Mouse (Mus musculus): ENCODE measurements around the gene Peli1. TPM values are rescaled to one million over a fixed set of nuclear protein-coding genes. Genes with fewer than 3 reads are reported as not detected.
"Not testable (repeated sequence)": the region's sequence is repeated elsewhere in the genome, so short reads cannot be mapped to it uniquely, and the experiment has no call there.

The Peli1 gene
- polyA plus RNA-seq, 1 experiment from 2014 or later, result 57.6 TPM

- not testable (repeated sequence) for H3K4me1 ChIP-seq (ENCODE audit: control insufficient read depth, insufficient read depth, low read length); H3K36me3 ChIP-seq (ENCODE audit: control insufficient read depth, insufficient read depth, low read length); ATAC-seq; H3K4me2 ChIP-seq (ENCODE audit: low read length); H3K9ac ChIP-seq (ENCODE audit: low read depth, low read length); H3K27ac ChIP-seq (ENCODE audit: low read length); H3K27me3 ChIP-seq (ENCODE audit: control insufficient read depth, insufficient read depth, low read depth, low read length); H3K9me3 ChIP-seq (replicated peaks; ENCODE audit: control insufficient read depth, low read length, poor library complexity, severe bottlenecking); H3K4me3 ChIP-seq (ENCODE audit: low read depth, low read length)
- 92% methylated on average over 8 of the region's 9 CpGs for WGBS
Observed at GRCm38 (mm10) chr11:21179873-21180272, 88.8 kb downstream of the Peli1 start.

DNA sequence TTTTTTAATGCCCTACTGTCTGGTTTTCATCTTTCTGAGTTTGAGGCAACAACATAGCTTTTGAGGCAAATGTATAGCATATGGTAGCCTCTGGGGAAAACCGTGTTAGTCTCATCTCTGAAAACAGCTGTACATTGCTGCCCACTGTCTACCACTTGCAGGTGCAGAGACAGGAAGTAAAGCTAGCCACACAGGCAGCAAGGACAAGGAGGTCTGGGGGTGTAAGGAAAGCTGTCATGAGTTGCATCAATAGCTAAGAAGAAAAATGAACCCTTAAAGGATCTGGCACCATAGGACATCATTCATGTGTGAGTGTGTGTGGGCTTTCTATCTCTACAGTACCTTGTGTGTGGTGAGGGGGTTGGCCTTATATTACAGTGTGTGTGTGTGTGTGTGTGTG lies 89.6 kb downstream of the Peli1 start:
- WGBS, result 81% methylated on average over 1 of the region's 1 CpGs

DNA sequence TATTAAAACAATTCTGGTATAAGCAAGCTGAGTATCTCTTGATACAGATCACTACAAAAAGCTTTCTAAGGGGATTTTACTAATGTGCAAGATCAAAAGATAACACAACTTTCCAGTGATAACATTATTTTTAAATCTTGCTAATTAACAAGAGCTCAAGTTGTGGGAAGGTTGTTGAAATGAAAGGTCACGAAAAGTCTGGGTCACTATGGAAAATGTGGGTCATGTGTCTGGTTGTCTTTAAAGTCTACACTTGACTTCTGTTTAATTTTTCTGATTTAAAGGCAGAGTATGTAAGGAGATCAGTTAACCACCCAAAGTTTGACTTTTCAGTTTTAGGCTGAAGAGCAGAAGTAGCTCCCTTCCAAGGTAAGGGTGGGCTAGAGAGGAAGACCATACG lies 90.5 kb downstream of the Peli1 start:
- 91% methylated on average over 2 of the region's 2 CpGs for WGBS
- Histone ChIP-seq H3K9me3 (replicated peaks; ENCODE audit: control insufficient read depth, low read length, poor library complexity, severe bottlenecking) (no peaks in the 10 kb centered on the region), H3K27me3 (ENCODE audit: control insufficient read depth, insufficient read depth, low read depth, low read length) (no peaks in the 10 kb centered on the region), H3K9ac (ENCODE audit: low read depth, low read length) (no peak overlapping the region), H3K4me2 (ENCODE audit: low read length) (no peak overlapping the region), H3K27ac (ENCODE audit: low read length) (no peak overlapping the region), H3K4me3 (ENCODE audit: low read depth, low read length) (no peak overlapping the region), H3K36me3 (ENCODE audit: control insufficient read depth, insufficient read depth, low read length) (no peaks in the 10 kb centered on the region), H3K4me1 (ENCODE audit: control insufficient read depth, insufficient read depth, low read length) (no peaks in the 10 kb centered on the region)
- ATAC-seq, result no peak

More for the DNA sequence above, 89.6 kb downstream of the Peli1 start:
- H3K4me3 ChIP-seq (ENCODE audit: low read depth, low read length), result no peak overlapping the region
- H3K36me3 ChIP-seq (ENCODE audit: control insufficient read depth, insufficient read depth, low read length), result no peaks in the 10 kb centered on the region
- H3K4me1 ChIP-seq (ENCODE audit: control insufficient read depth, insufficient read depth, low read length), result no peaks in the 10 kb centered on the region
- ATAC-seq, result no peak
- H3K9me3 ChIP-seq (replicated peaks; ENCODE audit: control insufficient read depth, low read length, poor library complexity, severe bottlenecking), result no peaks in the 10 kb centered on the region
- H3K27me3 ChIP-seq (ENCODE audit: control insufficient read depth, insufficient read depth, low read depth, low read length), result no peaks in the 10 kb centered on the region
- H3K4me2 ChIP-seq (ENCODE audit: low read length), result no peak overlapping the region
- no peak overlapping the region for H3K27ac ChIP-seq (ENCODE audit: low read length)
- no peak overlapping the region for H3K9ac ChIP-seq (ENCODE audit: low read depth, low read length)

GRCm38 (mm10) chr11:21182709-21183108 lies 91.6 kb downstream of the Peli1 start:
- Histone ChIP-seq H3K9ac (ENCODE audit: low read depth, low read length) (no peak overlapping the region), H3K27me3 (ENCODE audit: control insufficient read depth, insufficient read depth, low read depth, low read length) (no peaks in the 10 kb centered on the region), H3K27ac (ENCODE audit: low read length) (no peak overlapping the region), H3K4me3 (ENCODE audit: low read depth, low read length) (no peak overlapping the region), H3K36me3 (ENCODE audit: control insufficient read depth, insufficient read depth, low read length) (no peaks in the 10 kb centered on the region), H3K4me1 (ENCODE audit: control insufficient read depth, insufficient read depth, low read length) (no peaks in the 10 kb centered on the region), H3K9me3 (replicated peaks; ENCODE audit: control insufficient read depth, low read length, poor library complexity, severe bottlenecking) (no peaks in the 10 kb centered on the region), H3K4me2 (ENCODE audit: low read length) (no peak overlapping the region)
- 74% methylated on average over 1 of the region's 1 CpGs for WGBS
- ATAC-seq, result no peak

DNA sequence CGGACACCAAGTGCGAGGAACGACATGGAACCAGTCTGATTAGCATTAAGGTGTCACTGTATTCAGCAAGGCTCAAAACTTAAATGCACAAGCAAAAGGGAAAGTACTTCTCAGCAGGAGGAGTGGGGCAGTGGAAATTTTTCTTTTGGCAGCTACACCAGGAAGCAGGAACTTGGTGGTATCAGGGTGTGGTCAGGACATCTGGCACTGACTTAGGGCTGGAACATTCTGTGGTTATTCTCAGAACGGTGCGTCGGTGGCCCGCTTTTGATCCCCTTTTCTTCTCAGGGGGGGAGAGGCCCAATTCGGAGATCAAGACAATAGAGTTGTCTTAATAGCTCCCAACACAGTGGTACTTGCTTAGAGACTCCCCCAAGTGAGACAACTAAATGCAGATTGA lies 100.7 kb downstream of the Peli1 start:
- not testable (repeated sequence) for H3K27ac ChIP-seq (ENCODE audit: low read length); H3K27me3 ChIP-seq (ENCODE audit: control insufficient read depth, insufficient read depth, low read depth, low read length); H3K4me3 ChIP-seq (ENCODE audit: low read depth, low read length); ATAC-seq; H3K36me3 ChIP-seq (ENCODE audit: control insufficient read depth, insufficient read depth, low read length); H3K4me1 ChIP-seq (ENCODE audit: control insufficient read depth, insufficient read depth, low read length); H3K9me3 ChIP-seq (replicated peaks; ENCODE audit: control insufficient read depth, low read length, poor library complexity, severe bottlenecking); H3K9ac ChIP-seq (ENCODE audit: low read depth, low read length); H3K4me2 ChIP-seq (ENCODE audit: low read length)
- WGBS, result 93% methylated on average over 8 of the region's 8 CpGs

DNA sequence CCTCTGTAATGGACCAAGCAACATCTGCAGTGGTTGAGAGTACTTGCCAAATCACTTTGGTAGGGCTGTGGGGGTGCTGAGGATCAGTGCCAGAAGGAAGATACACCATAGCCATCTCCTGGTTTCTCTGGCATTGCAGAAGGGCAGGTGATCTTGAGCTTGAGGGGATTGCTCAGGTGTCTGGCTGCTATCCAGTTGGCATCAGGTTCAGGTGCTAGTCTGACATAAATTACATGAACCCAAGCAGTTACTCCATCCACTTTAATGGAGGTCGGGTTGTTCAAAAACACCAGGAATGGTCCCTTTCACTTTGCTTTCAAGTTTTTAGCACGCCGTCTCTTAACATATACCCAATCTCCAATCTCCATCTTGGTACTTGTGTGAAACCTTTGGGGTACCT lies 103.8 kb downstream of the Peli1 start:
- no peak overlapping the region for H3K4me2 ChIP-seq (ENCODE audit: low read length)
- WGBS, result 95% methylated on average over 3 of the region's 3 CpGs
- ATAC-seq, result no peak
- no peak overlapping the region for H3K4me3 ChIP-seq (ENCODE audit: low read depth, low read length)
- no peaks in the 10 kb centered on the region for H3K27me3 ChIP-seq (ENCODE audit: control insufficient read depth, insufficient read depth, low read depth, low read length)
- no peak overlapping the region for H3K9ac ChIP-seq (ENCODE audit: low read depth, low read length)
- H3K4me1 ChIP-seq (ENCODE audit: control insufficient read depth, insufficient read depth, low read length), result no peaks in the 10 kb centered on the region
- no peak overlapping the region for H3K27ac ChIP-seq (ENCODE audit: low read length)
- H3K9me3 ChIP-seq (replicated peaks; ENCODE audit: control insufficient read depth, low read length, poor library complexity, severe bottlenecking), result no peaks in the 10 kb centered on the region
- H3K36me3 ChIP-seq (ENCODE audit: control insufficient read depth, insufficient read depth, low read length), result no peaks in the 10 kb centered on the region

Other genes starting within 250 kb of the Peli1 start
- 10.3 TPM in 2 replicates for gene Vps54, start 148.0 kb downstream of the Peli1 start, polyA plus RNA-seq (2015; fragmentation: Nextera tagmentation; extraction: Ambion mirVana)

Measured in midbrain, embryonic 16.5 days (tissue).